8 mouse cellular contexts compared by ENCODE assay signal in the genomic region with DNA sequence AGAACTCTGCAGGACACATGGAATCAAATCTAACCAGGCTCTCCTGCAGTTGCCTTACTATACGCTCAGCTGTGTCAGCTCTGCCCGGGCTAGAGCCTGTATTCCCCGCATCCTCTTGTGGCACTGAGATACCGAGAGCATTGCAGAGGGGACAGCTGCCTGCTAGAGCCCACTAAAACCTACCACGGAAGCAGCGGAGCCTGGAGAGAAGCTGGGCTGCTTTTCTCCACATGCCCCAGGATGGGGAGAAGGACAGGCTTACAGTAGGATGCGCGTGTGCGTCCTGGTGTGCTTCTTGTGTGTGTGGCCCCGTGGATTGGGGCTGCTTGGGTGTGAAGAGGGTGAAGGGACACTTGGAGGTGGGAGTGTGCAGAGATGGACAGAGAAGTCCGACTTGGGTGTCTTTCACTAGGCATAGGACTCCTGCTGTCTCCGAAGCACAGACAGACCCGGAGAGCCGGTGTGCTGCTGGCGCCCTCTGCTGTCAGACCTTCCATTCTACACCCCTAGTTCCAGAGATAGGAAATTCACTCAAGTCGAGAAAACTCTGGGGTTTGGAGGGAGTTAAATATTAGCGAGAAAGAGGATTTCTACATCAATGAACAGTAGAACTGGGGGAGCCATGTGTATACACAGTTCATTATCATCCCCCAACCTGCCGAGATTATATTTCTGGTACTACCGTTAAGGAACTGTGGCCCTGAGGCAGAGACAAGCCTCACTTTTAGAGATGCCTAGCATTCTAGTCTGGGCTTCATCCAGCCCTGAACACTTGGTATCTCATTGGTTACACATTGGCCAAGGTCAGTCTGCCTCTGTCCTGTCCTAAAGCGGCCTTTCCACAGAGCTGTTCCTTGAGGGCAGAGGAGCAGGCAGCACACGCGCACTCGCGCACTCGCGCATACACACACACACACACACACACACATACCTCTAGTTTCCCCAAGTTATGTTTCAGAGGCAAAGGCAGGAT. TPM values are rescaled to one million over a fixed set of nuclear protein-coding genes. Genes with fewer than 3 reads are reported as not detected.
DNase-seq lines count a peak whose midpoint lies in the region; ATAC-seq and TF ChIP-seq lines count a peak whose summit lies in the region.

No protein-coding gene starts in this region.

- peaks cover 5% of the 10 kb centered on the region; the same call in 1 of the 2 replicates for H3K4me1 ChIP-seq in hindbrain, postnatal 0 days (ENCODE audit: insufficient read depth, low read length)
- peaks cover 25% of the 10 kb centered on the region for H3K4me1 ChIP-seq in megakaryocyte, embryonic 14.5 days

- 39% methylated on average over 26 of the region's 26 CpGs for WGBS in hindbrain, postnatal 0 days

- peak overlapping the region; percentile 33; the same call in 1 of the 2 replicates for H3K4me3 ChIP-seq in gastrocnemius, adult 2 months
- no peak overlapping the region for H3K4me3 ChIP-seq in hindbrain, postnatal 0 days (ENCODE audit: low read length)
- no peak overlapping the region for H3K4me3 ChIP-seq in left cerebral cortex, adult 2 months
- H3K4me3 ChIP-seq in megakaryocyte, embryonic 14.5 days (replicated peaks), result peak overlapping the region; percentile 82

- H3K27me3 ChIP-seq in hindbrain, postnatal 0 days (ENCODE audit: insufficient read depth, low read length), result no peaks in the 10 kb centered on the region
- H3K27me3 ChIP-seq in megakaryocyte, embryonic 14.5 days (replicated peaks), result peaks cover 37% of the 10 kb centered on the region

- no peaks in the 10 kb centered on the region for H3K9me3 ChIP-seq in hindbrain, postnatal 0 days (ENCODE audit: low read length)
- H3K9me3 ChIP-seq in megakaryocyte, embryonic 14.5 days, result peaks cover 11% of the 10 kb centered on the region

- peak; percentile 84 for DNase-seq in R1 (ENCODE audit: low read depth, low spot score)
- DNase-seq in cerebellum, postnatal 36 days, result peak; percentile 78 to 82
- DNase-seq in gastrocnemius, adult 2 months, result peak; percentile 86
- peak; percentile 88 for DNase-seq in hindbrain, postnatal 0 days (ENCODE audit: low spot score)
- DNase-seq in left cerebral cortex, adult 2 months (ENCODE audit: extremely low spot score in 1 of 2, low spot score in 2 of 2), result peak; percentile 77 to 87
- DNase-seq in right cerebral cortex, adult 2 months (ENCODE audit: low spot score in 2 of 2), result peak; percentile 88 to 89
- peak; percentile 30 for DNase-seq in urinary bladder, postnatal 10 days (ENCODE audit: low spot score)

- H3K36me3 ChIP-seq in hindbrain, postnatal 0 days (ENCODE audit: insufficient read depth, low read length), result no peaks in the 10 kb centered on the region
- H3K36me3 ChIP-seq in megakaryocyte, embryonic 14.5 days (replicated peaks; ENCODE audit: low read length), result no peaks in the 10 kb centered on the region

- no peak overlapping the region for H3K27ac ChIP-seq in gastrocnemius, adult 2 months
- no peak overlapping the region for H3K27ac ChIP-seq in hindbrain, postnatal 0 days
- H3K27ac ChIP-seq in left cerebral cortex, adult 2 months, result no peak overlapping the region

- TF ChIP-seq CTCF in gastrocnemius, adult 2 months (IDR thresholded peaks at IDR 0.05), result peak; percentile 99
- peak; percentile 94 for TF ChIP-seq CTCF in hindbrain, postnatal 0 days (IDR thresholded peaks at IDR 0.05; ENCODE audit: low read depth)
- peak; percentile 96 for TF ChIP-seq CTCF in left cerebral cortex, adult 2 months (IDR thresholded peaks at IDR 0.05)

- ATAC-seq in hindbrain, postnatal 0 days, result peak; percentile 87; the same call in 1 of the 2 replicates

- peak overlapping the region; percentile 47 for H3K4me2 ChIP-seq in hindbrain, postnatal 0 days (ENCODE audit: low read depth, low read length)

- peak overlapping the region; percentile 33; the same call in 1 of the 2 replicates for H3K9ac ChIP-seq in hindbrain, postnatal 0 days (replicated peaks; ENCODE audit: low read length)

- intact Hi-C loops in gastrocnemius, adult 2 months (cut with DNase I), result loop anchor here (5.0 kb wide), 2 partner anchors 148 to 203 kb away; partner anchors contain the start of genes Cars2 and Naxd
- intact Hi-C loops in left cerebral cortex, adult 2 months (cut with DNase I), result loop anchor here (5.0 kb wide), 3 partner anchors 63 to 158 kb away; partner anchors contain the start of genes Ankrd10 and Ing1

RNA-seq across cellular contexts. Expression of gene 1700016D06Rik, which starts 0.5 kb away (rescaled TPM):
- total RNA-seq in gastrocnemius, adult 2 months (2021), result not detected
- not detected in 2 replicates for total RNA-seq in hindbrain, postnatal 0 days (2014; rRNA removed)
- 0.82 TPM in 1 of 2 replicates, not detected in the other for polyA plus RNA-seq in hindbrain, postnatal 0 days (2015; fragmentation: Nextera tagmentation; extraction: Ambion mirVana)
- not detected for total RNA-seq in left cerebral cortex, adult 2 months (2021)
- not detected in 2 replicates for polyA plus RNA-seq in megakaryocyte, embryonic 14.5 days (2012; ENCODE audit: insufficient read depth, low replicate concordance)

RNA-seq across cellular contexts. Expression of gene Arhgef7, which starts 27.2 kb away (rescaled TPM):
- 10 to 100 TPM; 30.3 to 50.9 TPM for total RNA-seq in gastrocnemius, adult 2 months (2021)
- 101 and 105 TPM in 2 replicates for total RNA-seq in hindbrain, postnatal 0 days (2014; rRNA removed)
- polyA plus RNA-seq in hindbrain, postnatal 0 days (2015; fragmentation: Nextera tagmentation; extraction: Ambion mirVana), result 49.7 and 53.9 TPM in 2 replicates
- 100 to 1,000 TPM; 129 to 140 TPM for total RNA-seq in left cerebral cortex, adult 2 months (2021)
- 44.5 and 95.5 TPM in 2 replicates for polyA plus RNA-seq in megakaryocyte, embryonic 14.5 days (2012; ENCODE audit: insufficient read depth, low replicate concordance)

Comparison
In these comparisons a context has a peak if more than half of its experiments do, and no peak if none do; other contexts are left out.
1. DNase-seq: peak in every context shown above with its lines; median percentile 88 in right cerebral cortex, adult 2 months; 88 in hindbrain, postnatal 0 days; 86 in gastrocnemius, adult 2 months; 84 in R1; 82 in left cerebral cortex, adult 2 months; 80 in cerebellum, postnatal 36 days; 30 in urinary bladder, postnatal 10 days.
2. H3K4me3 ChIP-seq: peak in gastrocnemius, adult 2 months (single experiment) and megakaryocyte, embryonic 14.5 days (single experiment); none in hindbrain, postnatal 0 days (single experiment) and left cerebral cortex, adult 2 months (single experiment).
3. Peak in every context shown above with its lines, with median percentiles within 50 percentile points of each other: CTCF ChIP-seq.